Mouse (Mus musculus) lung, postnatal 0 days (tissue): ENCODE measurements around the gene Ccdc134. TPM values are rescaled to one million over a fixed set of nuclear protein-coding genes. Genes with fewer than 3 reads are reported as not detected.

Source experiments
- ATAC-seq: fragments of 200-750 bp; cut with Nextera tagmentation; 2 replicates; pipeline ENCODE4 v1.8.0; 2017; ENCODE audit warnings: moderate library complexity
- DNase-seq: peaks from one replicate; pipeline ENCODE4 v3.0.0-alpha.2; 2016; ENCODE audit warnings: low spot score
- H3K27ac ChIP-seq: fragments of 300-500 bp; sonication (generic); 2 replicates; pipeline ENCODE4 v1.5.1; 2014; ENCODE audit warnings: antibody characterized with exemption, mild to moderate bottlenecking, low read length, mixed read lengths
- H3K27me3 ChIP-seq: fragments of 300-500 bp; sonication (generic); replicated peaks from 2 replicates; pipeline ENCODE4 v1.6.1; 2014; ENCODE audit warnings: low read length, mixed read lengths; ENCODE audit not compliant: insufficient read depth
- H3K36me3 ChIP-seq: fragments of 300-500 bp; sonication (generic); 2 replicates; pipeline ENCODE4 v1.6.1; 2014; ENCODE audit warnings: low read length, mixed read lengths; ENCODE audit not compliant: insufficient read depth
- H3K4me1 ChIP-seq: fragments of 300-500 bp; sonication (generic); 2 replicates; pipeline ENCODE4 v1.6.1; 2014; ENCODE audit warnings: antibody characterized with exemption, low read depth, low read length, mixed read lengths; ENCODE audit not compliant: insufficient read depth
- H3K4me2 ChIP-seq: fragments of 300-500 bp; sonication (generic); replicated peaks from 2 replicates; pipeline ENCODE4 v1.6.1; 2014; ENCODE audit warnings: low read depth, mild to moderate bottlenecking, low read length, moderate library complexity, mixed read lengths
- H3K4me3 ChIP-seq: fragments of 300-500 bp; sonication (generic); 2 replicates; pipeline ENCODE4 v1.5.1; 2014; ENCODE audit warnings: low read depth, low read length
- H3K9ac ChIP-seq: fragments of 300-500 bp; sonication (generic); replicated peaks from 2 replicates; pipeline ENCODE4 v1.6.1; 2014; ENCODE audit warnings: low read depth, mild to moderate bottlenecking
- H3K9me3 ChIP-seq: fragments of 300-500 bp; sonication (generic); 2 replicates; pipeline ENCODE4 v1.6.1; 2016; ENCODE audit warnings: low read length, mixed read lengths
- CTCF ChIP-seq: IDR thresholded peaks from 2 replicates; pipeline ENCODE4 v1.5.1; 2016; ENCODE audit warnings: antibody characterized with exemption, mild to moderate bottlenecking
- EP300 ChIP-seq: IDR thresholded peaks from 2 replicates; pipeline ENCODE4 v1.6.1; 2016; ENCODE audit warnings: antibody characterized with exemption, mild to moderate bottlenecking, control low read depth
- WGBS: fragments of 180-500 bp; shearing (Covaris S2); extraction: QIAGEN DNeasy Blood & Tissue Kit; methylation state at CpG from one replicate; pipeline ENCODE4 v1.1.7; 2014; 5-methylcytosine and 5-hydroxymethylcytosine counted together
- polyA plus RNA-seq: library from polyadenylated mRNA; unstranded; fragments of >200 nt; fragmentation: Nextera tagmentation; extraction: Ambion mirVana; gene quantifications from 2 replicates; pipeline ENCODE4 v1.2.1, GENCODE M21; 2015

Gene Ccdc134
- 10.4 and 10.8 TPM in 2 replicates for polyA plus RNA-seq

DNA sequence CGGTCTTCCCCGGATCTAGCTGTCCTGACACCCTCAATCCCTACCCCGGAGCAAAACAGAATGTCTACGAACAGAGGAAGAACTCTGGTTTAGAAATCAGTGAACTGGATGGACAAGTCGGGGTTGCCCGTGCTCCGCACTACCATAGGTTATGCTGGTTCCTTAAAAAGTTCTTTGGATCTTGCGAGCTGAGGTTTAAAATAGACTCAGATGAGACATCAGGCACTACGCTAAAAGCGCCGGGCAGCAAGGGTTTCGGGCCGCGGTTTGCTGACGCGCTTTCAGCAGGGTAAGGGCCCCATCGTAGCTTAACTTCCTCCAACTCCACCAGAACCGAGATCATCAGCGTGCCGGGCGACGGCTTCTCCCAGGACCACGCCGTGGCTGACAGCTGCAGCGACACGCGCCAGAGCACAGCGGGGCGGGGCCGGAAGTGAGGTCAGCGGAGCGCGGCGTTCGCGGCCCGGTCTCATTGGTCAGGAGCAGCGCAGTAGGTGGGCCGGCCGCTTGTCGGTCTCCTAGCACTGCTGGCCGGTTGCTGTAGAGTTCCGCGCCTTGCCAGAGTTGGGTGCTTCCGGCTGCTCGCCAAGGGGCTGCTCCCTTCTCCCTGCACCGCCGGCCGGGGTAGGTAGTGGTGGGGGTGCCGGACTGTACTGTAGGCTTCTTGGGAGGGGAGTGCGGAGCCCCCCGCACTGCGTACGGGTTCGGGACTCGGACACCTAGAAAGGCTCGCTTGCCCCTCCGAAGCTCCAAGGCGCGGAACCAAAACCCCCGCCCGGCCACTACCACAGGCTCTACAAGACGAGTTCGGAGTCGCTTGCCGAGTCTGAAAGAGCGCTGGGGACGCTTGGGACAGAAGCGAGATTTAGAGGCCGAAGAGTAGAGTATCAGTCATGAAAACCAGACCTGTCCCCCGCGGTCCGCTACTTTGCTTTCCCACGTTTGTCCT is at the start of gene Ccdc134:
TSS of gene Ccdc134 (plus strand) at position 497 of the 949 bp plus-strand sequence.
- under 1% methylated on average over 72 of the region's 74 CpGs for WGBS
- peak within 1 kb of the TSS; percentile 66 for H3K27ac ChIP-seq
- peak within 1 kb of the TSS; percentile 81 for H3K4me2 ChIP-seq
- H3K36me3 ChIP-seq, result no peaks in the 10 kb centered on the region
- H3K27me3 ChIP-seq, result no peaks in the 10 kb centered on the region
- peak; percentile 100 for ATAC-seq
- no peaks in the 10 kb centered on the region for H3K9me3 ChIP-seq
- DNase-seq, result peak; percentile 98
- TF ChIP-seq CTCF (no peak), EP300 (no peak)
- H3K4me3 ChIP-seq, result peak within 1 kb of the TSS; percentile 59
- peak within 1 kb of the TSS; percentile 60 for H3K9ac ChIP-seq
- H3K4me1 ChIP-seq, result no peaks in the 10 kb centered on the region

DNA sequence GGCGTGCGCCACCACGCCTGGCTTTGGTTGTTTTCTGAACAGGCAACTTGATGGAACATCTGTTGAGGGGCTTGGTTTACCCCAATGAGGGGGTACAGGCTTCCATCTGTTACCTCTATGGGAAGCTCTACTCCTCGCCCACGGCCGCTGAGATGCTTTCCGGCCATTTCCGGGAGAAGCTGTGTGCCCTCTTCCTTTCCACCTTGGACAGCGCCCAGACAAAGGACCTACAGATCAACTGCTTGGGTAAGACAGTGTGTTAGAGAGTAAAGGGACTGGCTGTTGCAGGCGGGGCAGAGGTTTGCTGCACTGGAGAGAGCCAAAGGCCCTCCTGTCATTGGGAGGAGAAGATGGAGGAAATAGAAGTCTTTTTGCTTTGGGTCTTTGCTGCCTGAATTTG is 47.8 kb upstream of the Ccdc134 start:
- Histone ChIP-seq H3K4me2 (no peak overlapping the region), H3K9me3 (no peaks in the 10 kb centered on the region), H3K27ac (no peak overlapping the region), H3K4me1 (no peaks in the 10 kb centered on the region), H3K36me3 (no peaks in the 10 kb centered on the region), H3K9ac (no peak overlapping the region), H3K27me3 (no peaks in the 10 kb centered on the region), H3K4me3 (no peak overlapping the region)
- DNase-seq, result no peak
- TF ChIP-seq EP300 (no peak), CTCF (no peak)
- WGBS, result 48% methylated on average over 10 of the region's 10 CpGs
- ATAC-seq, result no peak

DNA sequence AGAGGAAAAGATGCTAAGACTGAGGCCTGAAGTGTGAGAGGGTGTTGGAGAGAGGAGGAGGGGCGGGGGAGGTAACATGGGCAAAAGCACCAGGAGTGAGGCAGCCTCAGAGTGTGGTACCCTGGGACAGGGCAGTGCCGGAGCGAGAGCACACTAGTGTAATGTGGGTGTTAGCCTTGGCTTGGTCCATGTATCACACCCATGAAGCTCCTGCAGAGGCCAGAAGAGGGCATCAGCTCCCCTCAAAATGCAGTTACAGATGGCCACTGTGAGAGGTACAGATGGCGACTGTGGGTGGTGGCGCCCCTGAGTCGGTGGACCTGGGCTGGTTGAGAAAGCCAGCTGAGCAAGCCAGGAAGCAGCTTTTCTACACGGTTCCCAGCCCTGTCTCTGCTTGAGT is 46.6 kb upstream of the Ccdc134 start:
- Histone ChIP-seq H3K4me2 (no peak overlapping the region), H3K4me3 (no peak overlapping the region), H3K9me3 (no peaks in the 10 kb centered on the region), H3K27me3 (no peaks in the 10 kb centered on the region), H3K27ac (no peak overlapping the region), H3K4me1 (no peaks in the 10 kb centered on the region), H3K9ac (no peak overlapping the region), H3K36me3 (no peaks in the 10 kb centered on the region)
- ATAC-seq, result no peak
- TF ChIP-seq CTCF (peak; percentile 59), EP300 (no peak)
- 26% methylated on average over 7 of the region's 7 CpGs for WGBS
- no peak for DNase-seq

DNA sequence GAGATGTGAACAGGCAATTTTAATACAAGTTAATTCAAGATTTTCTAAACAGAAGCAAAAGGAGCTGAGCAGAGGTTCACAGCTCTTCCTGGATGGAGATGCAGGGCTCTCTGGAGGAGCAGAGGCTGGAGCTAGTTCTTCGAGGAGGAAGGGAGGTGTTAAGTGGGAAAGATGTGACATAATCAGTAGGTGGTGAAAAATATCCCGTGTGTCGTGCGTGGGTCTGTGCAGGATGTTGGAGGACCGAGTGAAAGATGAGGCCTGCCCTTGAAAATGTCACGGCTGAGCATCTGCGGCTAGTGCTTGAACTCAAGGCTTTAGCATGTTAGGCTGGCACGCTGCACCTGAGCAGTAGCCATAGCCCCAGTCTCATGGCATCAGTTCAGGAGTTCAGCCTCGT is 42.1 kb upstream of the Ccdc134 start:
- H3K4me1 ChIP-seq, result no peaks in the 10 kb centered on the region
- H3K9me3 ChIP-seq, result no peaks in the 10 kb centered on the region
- no peak overlapping the region for H3K4me3 ChIP-seq
- DNase-seq (no peak), ATAC-seq (no peak)
- H3K27me3 ChIP-seq, result no peaks in the 10 kb centered on the region
- H3K27ac ChIP-seq, result no peak overlapping the region
- TF ChIP-seq EP300 (no peak), CTCF (no peak)
- no peak overlapping the region for H3K4me2 ChIP-seq
- H3K9ac ChIP-seq, result no peak overlapping the region
- WGBS, result 73% methylated on average over 9 of the region's 9 CpGs
- no peaks in the 10 kb centered on the region for H3K36me3 ChIP-seq

DNA sequence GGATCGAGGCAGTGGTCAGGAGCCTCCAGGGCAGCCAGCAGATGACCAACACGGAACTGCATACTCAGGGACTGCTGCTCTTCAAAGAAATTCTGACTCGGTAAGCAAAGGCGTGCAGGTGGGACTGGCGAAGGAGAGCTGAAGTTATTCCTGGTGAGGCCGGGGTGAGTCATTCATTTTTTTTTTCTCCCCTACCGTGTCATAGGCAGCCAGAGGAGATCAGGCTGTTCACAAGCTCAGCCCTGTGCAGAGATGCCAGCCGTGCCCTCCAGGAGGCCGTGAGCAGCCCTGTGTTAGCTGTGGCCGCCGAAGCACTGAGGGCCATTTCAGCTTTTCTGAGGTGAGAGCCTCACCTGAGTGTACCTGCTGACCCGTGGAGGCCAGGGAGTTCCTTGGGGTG is 41.6 kb upstream of the Ccdc134 start:
- no peak overlapping the region for H3K9ac ChIP-seq
- H3K4me2 ChIP-seq, result no peak overlapping the region
- no peaks in the 10 kb centered on the region for H3K9me3 ChIP-seq
- no peak for DNase-seq
- H3K27me3 ChIP-seq, result no peaks in the 10 kb centered on the region
- WGBS, result 71% methylated on average over 12 of the region's 12 CpGs
- TF ChIP-seq EP300 (no peak), CTCF (no peak)
- no peak overlapping the region for H3K27ac ChIP-seq
- no peak overlapping the region for H3K4me3 ChIP-seq
- H3K36me3 ChIP-seq, result no peaks in the 10 kb centered on the region
- ATAC-seq, result no peak
- H3K4me1 ChIP-seq, result no peaks in the 10 kb centered on the region

DNA sequence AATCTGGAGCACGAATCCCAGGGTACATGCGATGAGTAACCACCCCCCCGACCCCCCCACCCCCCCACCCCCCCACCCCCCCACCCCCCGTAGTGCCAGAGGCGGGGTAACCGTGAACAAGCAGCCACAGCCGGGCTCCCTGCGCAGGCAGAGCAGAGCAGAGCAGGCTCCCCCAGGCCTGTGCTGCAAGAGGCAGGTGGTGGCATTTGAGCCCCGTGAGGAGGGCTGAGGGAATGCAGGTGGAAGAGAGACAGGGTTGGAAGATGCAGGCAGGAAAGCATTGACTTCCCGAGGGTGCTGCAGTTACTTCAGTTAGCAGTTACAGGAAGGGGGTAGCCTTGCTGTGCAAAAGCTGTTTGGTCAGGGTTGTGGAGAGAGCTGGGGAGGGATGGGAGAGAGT is 40.5 kb upstream of the Ccdc134 start:
- ATAC-seq (no peak), DNase-seq (peak; percentile 8)
- Histone ChIP-seq H3K4me3 (no peak overlapping the region), H3K4me2 (no peak overlapping the region), H3K9me3 (no peaks in the 10 kb centered on the region), H3K4me1 (no peaks in the 10 kb centered on the region), H3K27me3 (no peaks in the 10 kb centered on the region), H3K9ac (no peak overlapping the region), H3K27ac (no peak overlapping the region), H3K36me3 (no peaks in the 10 kb centered on the region)
- 14% methylated on average over 5 of the region's 10 CpGs for WGBS
- no peak for TF ChIP-seq EP300
- TF ChIP-seq CTCF, result no peak
